Mouse (Mus musculus) spleen, embryonic (tissue): ENCODE results near the gene Masp2.

Experiments used
- CTCF ChIA-PET: fragments of 350-600 bp; sonication (Branson Sonifier 250); formaldehyde crosslinking; loops from one replicate; lab custom pipeline; 2022; lab: Charles Lee

Gene Masp2

DNA sequence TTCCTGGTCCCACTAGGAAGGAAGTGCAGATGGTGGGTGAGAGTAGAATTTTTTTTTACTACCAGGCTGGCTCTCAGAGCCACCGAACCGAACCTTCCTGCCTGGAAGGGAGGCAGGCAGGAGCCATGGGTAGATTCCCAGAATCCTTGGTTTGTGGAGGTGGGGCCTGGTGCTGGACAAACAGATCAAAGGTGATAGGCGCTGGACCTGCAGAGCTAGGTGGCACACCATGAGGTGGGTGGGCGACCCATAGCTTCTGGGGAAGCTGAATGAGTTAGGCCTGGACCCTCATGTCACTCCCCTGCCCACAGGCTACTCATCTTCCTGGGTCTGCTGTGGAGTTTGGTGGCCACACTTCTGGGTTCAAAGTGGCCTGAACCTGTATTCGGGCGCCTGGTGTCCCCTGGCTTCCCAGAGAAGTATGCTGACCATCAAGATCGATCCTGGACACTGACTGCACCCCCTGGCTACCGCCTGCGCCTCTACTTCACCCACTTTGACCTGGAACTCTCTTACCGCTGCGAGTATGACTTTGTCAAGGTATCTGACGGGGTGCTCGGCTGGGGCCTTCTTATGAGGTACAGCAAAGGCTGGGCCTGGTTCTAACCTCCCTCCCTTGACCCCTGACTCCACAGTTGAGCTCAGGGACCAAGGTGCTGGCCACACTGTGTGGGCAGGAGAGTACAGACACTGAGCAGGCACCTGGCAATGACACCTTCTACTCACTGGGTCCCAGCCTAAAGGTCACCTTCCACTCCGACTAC lies at the start of gene Masp2:
Gene Masp2 (plus strand): TSS at position 198 of the 764 bp plus-strand sequence.
- CTCF ChIA-PET: no interaction called here

DNA sequence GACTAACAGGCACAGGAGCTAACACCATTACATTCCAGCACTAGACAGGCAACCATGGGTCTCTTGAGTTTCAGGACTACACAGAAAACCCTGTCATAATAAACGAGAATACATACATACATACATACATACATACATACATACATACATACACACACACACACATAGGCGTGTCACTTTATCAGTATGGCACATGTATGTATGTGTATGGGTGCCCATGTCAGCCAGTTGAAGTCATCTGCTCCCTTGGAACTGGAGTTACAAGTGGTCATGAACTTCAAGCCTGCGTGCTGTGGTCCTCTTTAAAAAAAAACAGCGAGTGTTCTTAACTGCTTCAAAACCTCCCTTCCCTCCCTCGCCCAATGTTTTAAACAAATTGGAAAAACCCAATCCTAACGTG lies 44.6 kb upstream of the Masp2 start:
- CTCF ChIA-PET: no interaction called here

DNA sequence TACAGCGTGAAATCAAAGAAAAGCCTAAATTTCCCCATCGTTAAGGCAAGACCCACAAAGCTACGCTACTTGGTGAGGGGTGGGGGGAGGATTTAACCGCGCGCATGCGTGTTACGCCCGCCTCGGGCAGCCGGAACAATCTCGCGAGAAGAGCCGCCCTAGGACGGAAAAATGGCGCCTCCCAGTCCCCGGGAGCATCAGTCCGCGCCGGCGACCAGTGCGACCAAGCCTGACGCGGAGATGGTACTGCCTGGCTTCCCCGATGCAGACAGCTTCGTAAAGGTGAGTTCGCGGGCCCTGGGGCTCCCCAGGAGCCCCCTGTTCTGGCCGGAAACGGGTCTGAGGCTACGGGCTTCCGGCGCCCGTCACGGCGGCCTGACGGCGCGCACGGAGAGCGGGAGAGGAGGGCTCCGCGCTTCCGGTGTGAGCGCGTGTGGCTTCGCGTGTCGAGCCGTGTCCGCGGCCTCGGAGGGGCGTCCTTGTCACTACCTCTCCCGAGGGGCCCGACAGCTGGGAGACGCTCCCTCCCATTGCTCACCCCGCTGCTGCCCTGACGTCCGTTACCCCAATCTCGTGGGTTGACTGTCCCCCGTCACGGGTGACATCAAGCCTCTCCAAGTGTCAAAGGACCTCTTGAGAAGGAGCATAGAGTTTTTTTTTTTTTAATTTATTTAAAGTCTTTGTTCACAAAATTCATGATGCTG lies 43.9 kb upstream of the Masp2 start, which contains the start of gene Exosc10:
Gene Exosc10 (plus strand): TSS at position 133 of the 704 bp plus-strand sequence.
- CTCF ChIA-PET: interaction anchor here (0.7 kb wide), 1 partner anchor 69 kb away, joined by 4 read pairs; no protein-coding TSS in a partner anchor

DNA sequence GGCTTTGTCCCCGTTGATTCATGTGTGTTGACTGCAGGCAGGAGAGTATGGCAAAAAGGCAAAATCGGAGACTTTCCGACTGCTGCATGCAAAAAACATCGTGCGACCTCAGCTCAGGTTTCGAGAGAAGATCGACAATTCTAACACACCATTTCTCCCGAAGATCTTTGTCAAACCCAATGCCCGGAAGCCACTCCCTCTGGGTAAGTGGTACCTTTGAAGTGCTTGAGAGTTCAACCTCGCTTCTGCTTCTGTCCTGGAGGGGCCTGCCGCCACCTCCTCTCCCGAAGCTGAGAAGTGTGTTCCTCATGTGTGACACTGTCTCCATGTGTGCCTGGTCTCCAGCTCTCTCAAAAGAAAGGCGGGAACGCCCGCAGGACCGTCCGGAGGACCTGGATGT lies 39.7 kb upstream of the Masp2 start:
- CTCF ChIA-PET: no interaction called here

DNA sequence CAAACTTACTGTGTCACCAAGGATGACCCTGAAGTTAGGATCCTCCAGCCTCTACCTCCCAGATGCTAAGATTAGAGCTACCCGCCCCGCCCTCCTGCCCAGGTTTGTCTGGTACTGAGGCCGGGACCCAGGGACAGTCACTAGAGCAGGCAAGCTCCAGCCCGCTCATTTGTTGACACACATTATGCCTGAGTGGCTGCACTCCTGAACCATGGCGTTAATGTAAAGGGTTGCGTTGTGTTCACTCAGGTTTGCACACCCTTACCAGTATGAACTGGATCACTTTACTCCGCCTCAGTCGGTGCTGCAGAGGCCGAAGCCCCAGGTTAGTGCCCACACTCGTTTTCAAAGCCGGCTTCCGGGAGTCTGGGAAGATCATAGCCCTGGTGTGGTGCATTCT lies 38.8 kb upstream of the Masp2 start:
- CTCF ChIA-PET: no interaction called here

DNA sequence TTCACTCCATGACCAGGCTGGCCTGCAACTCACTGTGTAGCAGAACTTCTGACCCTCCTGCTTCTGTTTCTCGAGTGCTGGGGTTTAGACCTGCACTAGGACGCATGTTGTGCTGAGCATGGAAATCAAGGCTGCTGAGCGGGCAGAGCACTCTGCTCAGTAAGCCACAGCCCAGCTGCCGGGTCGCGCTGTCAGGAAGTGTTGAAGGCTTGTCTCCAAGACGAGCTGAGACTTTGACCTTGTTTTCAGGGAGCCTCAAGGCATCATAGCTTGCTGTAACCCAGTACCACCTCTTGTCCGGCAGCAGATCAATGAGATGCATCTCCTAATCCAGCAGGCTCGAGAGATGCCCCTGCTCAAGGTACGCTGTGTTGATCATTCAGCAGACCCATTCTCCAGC lies 32.2 kb upstream of the Masp2 start:
- CTCF ChIA-PET: no interaction called here

DNA sequence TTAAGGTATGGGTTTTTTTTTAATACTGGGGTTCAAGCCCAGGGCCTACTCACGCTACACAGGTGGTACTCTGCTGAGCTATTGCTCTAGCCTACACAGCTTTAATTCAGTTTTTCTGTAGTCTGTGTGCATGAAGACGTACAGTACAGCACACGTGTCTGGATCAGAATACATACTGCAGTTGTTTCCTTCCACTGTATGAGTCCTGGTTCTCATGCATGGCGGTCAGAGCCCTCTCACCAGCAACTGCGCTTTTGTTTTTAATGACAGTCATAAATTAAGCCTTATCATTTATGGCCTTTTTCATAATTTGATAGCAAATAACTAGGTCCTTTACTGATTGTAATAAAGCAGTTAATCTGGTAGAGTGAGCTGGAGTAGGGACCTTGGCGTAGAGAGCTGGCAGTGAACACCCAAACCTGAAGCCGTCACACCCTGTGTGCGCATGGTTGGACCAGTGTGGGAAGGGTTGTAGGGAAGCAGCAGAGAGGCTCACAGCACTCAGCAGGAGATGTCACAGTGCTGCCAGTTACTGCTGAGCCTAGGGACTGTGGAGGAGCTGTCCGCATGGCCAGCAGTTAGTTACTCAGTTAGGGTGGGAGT lies 31.6 kb upstream of the Masp2 start:
- CTCF ChIA-PET: interaction anchor here (0.6 kb wide), 1 partner anchor 534 kb away, joined by 3 read pairs; no protein-coding TSS in a partner anchor

DNA sequence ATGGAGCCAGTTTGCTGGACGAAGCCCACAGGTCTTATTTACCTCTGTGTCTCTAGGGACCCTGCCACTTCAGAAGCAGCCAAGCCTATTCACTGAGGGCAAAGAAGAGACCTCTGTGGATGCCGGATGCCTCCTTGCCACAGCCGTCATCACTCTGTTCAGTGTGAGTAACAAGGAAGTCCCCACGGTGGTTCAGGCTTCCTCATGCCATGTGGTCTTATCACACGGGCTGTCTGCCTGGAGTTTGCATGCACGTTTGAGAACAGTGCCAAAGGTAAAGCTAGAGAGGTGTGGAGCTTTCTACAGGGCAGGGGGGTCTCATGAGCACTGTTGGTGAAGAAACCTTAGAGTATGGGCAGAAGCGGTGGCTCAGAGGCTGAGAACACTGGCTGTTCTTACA lies 29.1 kb upstream of the Masp2 start:
- CTCF ChIA-PET: no interaction called here

DNA sequence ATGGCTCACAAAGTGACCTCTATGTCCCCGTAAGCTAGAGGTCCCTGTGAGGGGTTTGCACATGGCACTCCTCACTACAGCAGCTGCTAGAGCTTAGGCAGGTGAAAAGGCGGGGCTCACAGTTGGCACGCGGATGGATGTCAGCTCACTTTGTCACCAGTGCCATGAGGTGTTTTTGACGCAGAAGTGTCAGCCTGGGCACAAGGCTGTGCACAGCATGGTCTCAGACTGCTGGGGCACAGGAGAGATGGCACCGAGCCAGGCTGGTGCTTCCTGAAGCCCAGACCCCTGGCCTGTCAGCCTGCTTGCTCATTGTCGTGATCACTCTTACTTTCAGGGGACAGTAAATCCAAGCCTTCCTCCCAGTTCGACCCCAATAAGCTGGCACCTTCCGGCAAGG lies 21.6 kb upstream of the Masp2 start:
- CTCF ChIA-PET: interaction anchor here (0.6 kb wide), 1 partner anchor 11 kb away, joined by 3 read pairs; no protein-coding TSS in a partner anchor

DNA sequence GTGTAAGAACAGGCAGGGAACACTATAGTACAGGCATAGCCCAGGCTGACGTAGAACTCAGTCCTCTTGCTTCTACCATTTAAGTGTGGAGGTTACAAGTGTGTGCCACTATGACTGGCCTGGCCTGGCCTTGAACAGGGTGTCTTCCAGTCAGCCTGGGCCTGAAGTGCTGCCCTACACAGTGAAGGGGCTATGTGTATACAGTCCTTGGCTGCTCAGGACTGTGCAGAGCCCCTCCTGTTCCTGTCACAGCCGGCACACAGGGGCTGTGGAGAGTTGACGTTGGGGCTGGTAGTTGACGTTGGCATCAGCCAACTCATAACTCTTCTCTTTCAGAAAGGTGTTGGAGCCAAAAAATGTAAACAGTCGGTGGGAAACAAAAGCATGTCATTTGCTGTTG lies 20.9 kb upstream of the Masp2 start:
- CTCF ChIA-PET: no interaction called here

DNA sequence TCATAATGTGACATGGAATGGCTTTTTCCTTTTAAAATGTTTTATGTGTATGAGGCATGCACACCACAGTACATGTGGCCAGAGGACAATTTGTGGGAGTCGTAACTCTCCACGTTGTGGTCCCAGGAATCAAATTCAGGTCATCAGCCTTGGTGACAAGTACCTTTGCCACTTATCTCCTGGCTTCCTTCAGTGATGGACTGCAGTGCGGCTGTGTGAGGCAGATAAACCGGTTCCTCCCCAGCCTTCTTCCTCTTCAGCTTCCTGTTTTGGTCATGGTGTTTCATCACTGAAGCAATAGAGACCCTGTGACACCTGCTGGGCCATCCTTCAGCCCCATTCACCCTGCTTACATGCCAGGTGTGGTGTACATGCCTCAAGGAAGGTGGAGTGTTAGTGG lies 19.1 kb upstream of the Masp2 start:
- CTCF ChIA-PET: no interaction called here

DNA sequence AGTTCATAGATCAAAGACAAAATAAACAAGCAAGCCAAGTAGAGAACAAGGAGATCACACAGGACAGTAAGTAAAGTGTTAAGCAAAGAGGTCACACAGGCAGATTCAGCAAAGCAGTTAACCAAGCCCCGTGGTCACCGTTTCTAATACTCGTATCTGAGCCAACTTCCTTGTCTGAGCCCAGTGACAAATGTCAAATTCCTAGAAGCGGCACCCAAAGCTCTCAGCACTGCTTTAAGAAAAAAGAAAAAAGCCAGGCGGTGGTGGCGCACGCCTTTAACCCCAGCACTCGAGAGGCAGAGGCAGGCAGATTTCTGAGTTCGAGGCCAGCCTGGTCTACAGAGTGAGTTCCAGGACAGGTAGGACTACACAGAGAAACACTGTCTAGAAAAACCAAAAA lies 15.7 kb upstream of the Masp2 start:
- CTCF ChIA-PET: interaction anchor here (0.9 to 1.3 kb wide), 2 partner anchors 21 to 31 kb away, joined by 3 read pairs; no protein-coding TSS in a partner anchor

DNA sequence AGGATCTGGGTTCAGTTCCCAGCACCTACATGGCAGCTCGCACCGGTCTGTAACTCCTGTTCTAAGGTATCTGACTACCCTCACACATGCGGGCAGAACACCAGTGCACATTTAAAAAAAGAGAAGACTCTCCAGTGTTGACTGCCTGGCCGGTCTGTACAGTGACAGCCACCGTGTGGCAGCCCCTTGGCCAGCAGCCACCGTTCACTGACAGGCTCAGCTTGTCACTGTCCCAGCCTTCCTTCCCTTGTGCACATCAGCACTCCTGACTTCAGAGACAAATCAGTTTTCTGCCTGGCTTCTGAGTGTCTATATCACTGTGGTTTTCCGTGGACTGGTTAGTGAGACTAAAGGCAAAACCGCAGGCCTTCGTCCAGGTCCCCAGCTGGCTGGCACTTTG lies 13.6 kb upstream of the Masp2 start:
- CTCF ChIA-PET: interaction anchor here (0.6 to 1.1 kb wide), 2 partner anchors 8 to 26 kb away, joined by 3 read pairs; no protein-coding TSS in a partner anchor

DNA sequence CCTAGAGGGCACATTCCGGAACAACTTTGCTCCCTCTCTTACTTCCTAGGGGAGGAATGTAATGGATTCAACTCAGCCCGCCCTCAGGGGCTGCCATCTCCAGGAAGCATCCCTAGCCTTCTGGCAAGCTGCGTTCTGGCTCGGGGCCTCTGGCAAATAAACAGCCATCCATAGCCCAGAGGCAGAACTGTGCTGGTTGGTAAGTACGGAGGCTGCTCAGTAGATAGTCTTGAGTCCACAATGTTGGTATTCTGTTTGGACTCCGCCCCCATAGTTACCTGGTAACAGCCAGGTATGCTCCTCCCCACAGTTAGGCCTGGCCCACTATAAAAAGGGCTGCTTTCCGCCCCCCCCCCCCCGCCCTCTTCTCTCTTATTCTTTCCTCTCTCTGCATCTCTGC lies 12.8 kb upstream of the Masp2 start:
- CTCF ChIA-PET: no interaction called here

DNA sequence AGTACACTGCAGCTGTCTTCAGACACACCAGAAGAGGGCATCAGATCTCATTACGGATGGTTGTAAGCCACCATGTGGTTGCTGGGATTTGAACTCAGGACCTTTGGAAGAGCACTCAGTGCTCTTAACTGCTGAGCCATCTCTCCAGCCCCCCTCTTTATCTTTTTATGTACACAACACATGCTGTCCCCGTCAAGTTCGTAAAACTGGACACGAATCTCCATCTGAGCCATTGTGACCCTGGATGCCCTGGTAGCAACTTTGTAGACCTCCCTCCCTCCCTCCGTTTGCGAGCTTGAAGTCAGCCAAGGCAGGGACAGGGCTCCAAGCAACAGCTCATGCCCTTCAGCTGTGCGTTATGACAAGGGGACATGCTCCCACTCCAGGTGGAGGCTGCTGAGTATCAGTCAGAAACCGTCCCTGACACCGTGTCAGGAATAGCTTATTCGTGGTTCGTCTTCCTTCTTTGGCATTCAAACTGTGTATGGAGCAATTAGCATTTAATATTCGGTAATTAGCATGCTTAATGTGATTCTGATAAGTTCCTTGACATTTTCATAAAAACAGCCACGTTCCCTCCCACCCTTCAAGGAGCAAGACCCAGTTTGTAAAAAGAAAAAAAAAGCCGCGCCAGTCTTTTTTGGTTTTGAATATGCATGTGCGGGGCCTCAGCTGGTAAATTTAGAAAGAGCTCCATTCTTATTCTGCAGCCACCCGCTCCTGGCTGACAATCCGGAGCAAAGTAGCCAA lies 11.8 kb upstream of the Masp2 start:
- CTCF ChIA-PET: interaction anchor here (0.6 kb wide), 1 partner anchor 513 kb away, joined by 4 read pairs; no protein-coding TSS in a partner anchor

DNA sequence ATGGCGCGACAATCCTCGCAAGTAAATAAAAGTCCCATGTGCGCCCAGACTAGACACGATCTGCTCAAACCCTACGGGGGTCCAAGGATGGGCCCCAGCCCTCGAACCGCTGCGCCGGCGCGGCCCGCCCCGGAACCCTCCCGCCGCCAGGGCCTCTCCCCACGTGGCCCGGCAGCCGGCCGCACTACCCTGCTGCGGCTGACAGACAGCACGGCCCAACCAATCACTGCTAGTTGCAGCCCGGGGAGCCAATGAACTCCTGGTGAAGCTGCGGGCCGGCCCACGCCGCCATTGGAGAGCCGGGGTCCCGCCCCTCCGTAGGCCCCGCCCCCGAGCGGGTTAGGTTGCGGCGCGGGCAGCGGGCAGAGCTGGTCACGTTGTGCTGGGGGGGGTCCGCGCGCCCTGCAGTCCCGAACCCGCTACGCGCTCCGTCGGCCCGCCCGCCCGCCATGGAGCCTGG lies 11.2 kb upstream of the Masp2 start, which contains the start of gene Srm:
Gene Srm (plus strand): TSS at position 333 of the 460 bp plus-strand sequence.
- CTCF ChIA-PET: no interaction called here

DNA sequence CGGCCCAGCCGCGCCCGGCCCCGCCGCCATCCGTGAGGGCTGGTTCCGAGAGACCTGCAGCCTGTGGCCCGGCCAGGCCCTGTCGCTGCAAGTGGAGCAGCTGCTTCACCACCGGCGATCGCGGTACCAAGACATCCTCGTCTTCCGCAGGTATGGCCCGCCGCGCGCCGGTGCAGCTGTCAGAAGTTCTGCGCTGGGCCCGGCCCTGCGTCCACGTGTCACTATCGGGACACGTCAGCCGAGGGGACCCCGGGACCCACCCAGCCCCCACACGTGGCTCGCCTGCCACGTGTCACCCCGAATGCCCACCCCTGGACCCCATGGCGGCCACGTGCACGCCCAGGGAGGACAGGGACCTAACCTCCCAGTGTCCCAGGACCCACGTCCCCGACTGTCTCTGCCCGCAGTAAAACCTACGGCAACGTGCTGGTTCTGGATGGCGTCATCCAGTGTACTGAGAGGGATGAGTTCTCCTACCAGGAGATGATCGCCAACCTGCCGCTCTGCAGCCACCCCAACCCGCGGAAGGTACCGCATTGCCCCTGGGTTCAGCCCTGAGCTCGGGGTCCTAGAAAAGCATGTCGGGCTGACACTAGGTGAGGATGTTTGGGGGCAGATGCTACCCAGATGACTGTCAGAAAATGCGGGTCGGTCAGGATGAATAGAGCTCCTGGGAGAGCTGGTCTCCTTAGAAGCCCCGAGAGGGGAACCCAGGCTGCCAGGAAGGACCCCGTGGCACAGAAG lies 10.5 kb upstream of the Masp2 start:
- CTCF ChIA-PET: interaction anchor here (0.7 kb wide), 1 partner anchor 11 kb away, joined by 3 read pairs; no protein-coding TSS in a partner anchor

DNA sequence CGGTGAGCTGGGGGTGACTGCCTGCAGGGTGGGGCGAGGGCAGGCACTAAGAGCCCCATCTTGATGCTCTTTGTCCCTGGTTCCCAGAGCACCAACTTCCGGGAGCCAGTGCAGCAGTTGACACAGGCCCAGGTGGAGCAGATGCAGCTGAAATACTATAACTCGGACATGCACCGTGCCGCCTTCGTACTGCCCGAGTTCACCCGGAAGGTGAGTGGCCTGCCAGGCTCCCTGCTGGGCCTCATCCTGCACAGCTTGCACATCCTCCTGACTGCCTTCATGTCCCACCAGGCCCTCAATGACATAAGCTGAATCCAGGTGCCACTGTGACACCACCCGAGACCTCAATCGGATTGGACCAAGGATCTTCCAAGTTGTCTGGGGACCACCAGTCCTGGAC lies 8.4 kb upstream of the Masp2 start:
- CTCF ChIA-PET: no interaction called here

DNA sequence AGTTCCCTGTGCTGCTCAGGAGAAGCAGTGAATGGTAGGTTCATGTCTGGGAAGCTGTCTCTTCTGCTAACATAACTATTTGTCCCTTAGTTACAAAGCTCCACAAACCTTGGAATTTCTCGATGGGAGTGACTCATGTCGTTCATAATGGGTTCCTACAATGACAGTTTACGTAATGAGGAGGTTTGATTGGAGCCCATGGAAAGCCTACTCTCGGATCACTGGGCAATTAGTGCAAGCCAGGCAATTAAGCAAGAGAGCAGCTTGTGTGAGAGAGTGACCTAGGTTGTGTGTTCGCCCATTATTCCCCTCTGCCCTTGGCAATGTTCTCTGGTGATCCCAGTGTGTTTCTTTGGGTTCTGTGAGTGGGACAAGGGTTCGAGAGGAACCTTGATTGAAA lies 6.4 kb upstream of the Masp2 start:
- CTCF ChIA-PET: no interaction called here

DNA sequence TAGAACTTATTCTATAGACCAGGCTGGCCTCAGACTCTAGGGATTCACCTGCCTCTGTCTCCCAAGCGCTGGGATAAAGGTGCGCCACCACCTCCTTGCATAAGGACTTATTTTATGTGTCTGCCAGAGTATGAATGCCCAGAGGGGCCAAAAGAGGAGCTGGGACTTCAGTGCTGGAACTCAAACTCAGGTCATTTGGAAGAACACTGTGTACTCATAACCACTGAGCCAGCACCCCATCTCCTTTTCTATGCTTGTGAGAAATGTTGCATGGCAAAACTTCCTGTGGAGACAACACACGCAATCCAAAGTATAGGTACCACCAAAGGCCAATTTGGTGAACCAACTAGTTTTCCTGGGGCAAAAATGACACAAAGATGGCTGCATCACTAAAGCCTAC lies 5.6 kb upstream of the Masp2 start:
- CTCF ChIA-PET: interaction anchor here (0.6 kb wide), 1 partner anchor 8 kb away, joined by 3 read pairs; no protein-coding TSS in a partner anchor
